In genomic region chr1:153317486-153318260, GRCm38 (mm10) we compare ENCODE assay signal across 12 mouse cellular contexts. TPM values are rescaled to one million over a fixed set of nuclear protein-coding genes. Genes with fewer than 3 reads are reported as not detected.
A peak's percentile ranks its signal among the peaks of the same experiment; 100 is the strongest.
DNase-seq lines count a peak whose midpoint lies in the region; ATAC-seq and TF ChIP-seq lines count a peak whose summit lies in the region.
"Had no signal": no experiment of that assay in that cellular context is flagged by ENCODE, and none has a peak within 500 bp of the region (broad histone marks: within the 10 kb centered on the region; RNA-seq: fewer than 3 reads in every experiment).

No protein-coding gene starts in this region.

- H3K4me1 ChIP-seq in lung, embryonic 15.5 days = peaks cover 77% of the 10 kb centered on the region
- peaks cover 28% of the 10 kb centered on the region for H3K4me1 ChIP-seq in lung, adult 2 months (ENCODE audit: control insufficient read depth, insufficient read depth, low read length)
- H3K4me1 ChIP-seq in heart, embryonic 14.5 days (ENCODE audit: control insufficient read depth in 2 of 2, insufficient read depth in 2 of 2, low read length in 2 of 2) = peaks cover 23 to 69% of the 10 kb centered on the region in 2 experiments
- H3K4me1 ChIP-seq in small intestine, adult 2 months (ENCODE audit: control insufficient read depth, insufficient read depth, insufficient read length, low read length) = peaks cover 3% of the 10 kb centered on the region

- H3K4me2 ChIP-seq in lung, embryonic 15.5 days = no peak overlapping the region
- 0 out of 2 replicates have a peak overlapping the region, but pooled peaks have one; percentile 11 for H3K4me2 ChIP-seq in heart, embryonic 14.5 days (ENCODE audit: low read length)
- H3K4me2 ChIP-seq: hindbrain, embryonic 13.5 days; liver, embryonic 12.5 days had no signal

- no peak overlapping the region for H3K9ac ChIP-seq in lung, embryonic 15.5 days
- peak overlapping the region; percentile 38; the same call in 1 of the 2 replicates for H3K9ac ChIP-seq in heart, embryonic 14.5 days (ENCODE audit: low read length)
- H3K9ac ChIP-seq: hindbrain, embryonic 13.5 days; liver, embryonic 12.5 days had no signal

- H3K27me3 ChIP-seq in lung, embryonic 15.5 days = no peaks in the 10 kb centered on the region
- no peaks in the 10 kb centered on the region for H3K27me3 ChIP-seq in heart, embryonic 14.5 days (ENCODE audit: control insufficient read depth, insufficient read depth, low read length)
- H3K27me3 ChIP-seq in small intestine, adult 2 months (ENCODE audit: control insufficient read depth, insufficient read depth, low read length) = no peaks in the 10 kb centered on the region; the same call in 1 of the 2 replicates
- H3K27me3 ChIP-seq: hindbrain, embryonic 13.5 days; liver, embryonic 12.5 days had no signal

- peaks cover 9% of the 10 kb centered on the region; the same call in 1 of the 2 replicates for H3K36me3 ChIP-seq in lung, embryonic 15.5 days
- H3K36me3 ChIP-seq in heart, embryonic 14.5 days (ENCODE audit: control insufficient read depth, insufficient read depth, low read length) = no peaks in the 10 kb centered on the region
- no peaks in the 10 kb centered on the region for H3K36me3 ChIP-seq in small intestine, adult 2 months (ENCODE audit: control insufficient read depth, insufficient read depth, low read length)
- H3K36me3 ChIP-seq: hindbrain, embryonic 13.5 days; liver, embryonic 12.5 days had no signal

- intact Hi-C loops in gastrocnemius, adult 2 months (cut with DNase I) = no loop called here

- H3K27ac ChIP-seq in gastrocnemius, adult 2 months = peak overlapping the region; percentile 78
- H3K27ac ChIP-seq in lung, embryonic 15.5 days = peak overlapping the region; percentile 15; the same call in 1 of the 2 replicates
- H3K27ac ChIP-seq in heart, embryonic 14.5 days (replicated peaks in 1 of 2; ENCODE audit: control insufficient read depth in 1 of 2, insufficient read depth in 1 of 2, low read depth in 2 of 2, low read length in 2 of 2) = peak overlapping the region; percentile 24 to 45; a peak in 3 of 4 replicates
- peak overlapping the region; percentile 33 for H3K27ac ChIP-seq in small intestine, adult 2 months (ENCODE audit: insufficient read depth, low read depth, low read length)
- H3K27ac ChIP-seq: forebrain, embryonic 10.5 days; hindbrain, embryonic 13.5 days; liver, embryonic 12.5 days had no signal

- 65% methylated on average over 16 of the region's 16 CpGs for WGBS in lung, embryonic 15.5 days
- WGBS in lung, adult 2 months = 50% methylated on average over 16 of the region's 16 CpGs
- 48% methylated on average over 16 of the region's 16 CpGs for WGBS in heart, embryonic 14.5 days
- WGBS in small intestine, adult 2 months = 78% methylated on average over 16 of the region's 16 CpGs

- H3K9me3 ChIP-seq in lung, embryonic 15.5 days = no peaks in the 10 kb centered on the region
- no peaks in the 10 kb centered on the region for H3K9me3 ChIP-seq in heart, embryonic 14.5 days (ENCODE audit: control insufficient read depth, low read length)
- H3K9me3 ChIP-seq: forebrain, embryonic 10.5 days; hindbrain, embryonic 13.5 days; liver, embryonic 12.5 days had no signal

- no peak for ATAC-seq in lung, embryonic 15.5 days (ENCODE audit: borderline replicate concordance, extremely low read depth, low FRiP score, low TSS enrichment)
- no peak for ATAC-seq in heart, embryonic 14.5 days (ENCODE audit: insufficient number of reproducible peaks, insufficient read depth, low FRiP score, low read depth)
- ATAC-seq: liver, embryonic 12.5 days had no signal

- no peak for TF ChIP-seq POLR2A in lung, adult 2 months (IDR thresholded peaks at IDR 0.05; ENCODE audit: borderline replicate concordance, extremely low read depth, low read depth, low read length)
- TF ChIP-seq POLR2A in small intestine, adult 2 months (IDR thresholded peaks at IDR 0.05; ENCODE audit: low read depth, low read length) = no peak

- TF ChIP-seq CTCF in gastrocnemius, adult 2 months (IDR thresholded peaks at IDR 0.05) = no peak
- no peak for TF ChIP-seq CTCF in lung, adult 2 months (IDR thresholded peaks at IDR 0.05; ENCODE audit: insufficient read depth, low read length)
- no peak for TF ChIP-seq CTCF in small intestine, adult 2 months (IDR thresholded peaks at IDR 0.05; ENCODE audit: extremely low read depth, insufficient read length, insufficient replicate concordance, low read depth, low read length)

- H3K4me3 ChIP-seq in gastrocnemius, adult 2 months = peak overlapping the region; percentile 45
- no peak overlapping the region for H3K4me3 ChIP-seq in lung, embryonic 15.5 days
- H3K4me3 ChIP-seq in lung, adult 2 months (replicated peaks; ENCODE audit: extremely low read depth, low read depth, low read length) = no peak overlapping the region
- H3K4me3 ChIP-seq in heart, embryonic 14.5 days (ENCODE audit: control insufficient read depth in 1 of 2, insufficient read depth in 1 of 2, low read depth in 1 of 2, low read length in 2 of 2) = no peak overlapping the region
- no peak overlapping the region for H3K4me3 ChIP-seq in small intestine, adult 2 months (ENCODE audit: low read depth, low read length)
- H3K4me3 ChIP-seq: forebrain, embryonic 10.5 days; hindbrain, embryonic 13.5 days; liver, embryonic 12.5 days had no signal

- peak; percentile 46 for DNase-seq in gastrocnemius, adult 2 months
- DNase-seq in gastrocnemius, adult 18-20 months (ENCODE audit: low spot score) = no peak
- DNase-seq in lung, adult 2 months = no peak
- no peak for DNase-seq in left cerebral cortex, adult 8-10 months (ENCODE audit: low spot score in 2 of 2)
- DNase-seq in left cerebral cortex, adult 11 months (ENCODE audit: low spot score) = no peak
- DNase-seq: right cerebral cortex, adult 18-20 months had no signal

RNA-seq across cellular contexts. Expression of gene Lamc1, which starts 14.9 kb away (rescaled TPM):
- 10 to 100 TPM; 67.7 to 71.6 TPM for total RNA-seq in gastrocnemius, adult 2 months (2021)
- total RNA-seq in gastrocnemius, adult 18-20 months (2021) = 10 to 100 TPM; 44.8 to 52.1 TPM
- polyA plus RNA-seq in lung, embryonic 15.5 days (2015; fragmentation: Nextera tagmentation; extraction: Ambion mirVana) = 120 and 122 TPM in 2 replicates
- polyA plus RNA-seq in lung, adult 2 months (2012; rRNA removed) = 101 and 116 TPM in 2 replicates
- polyA plus RNA-seq in heart, embryonic 14.5 days (2014; fragmentation: Nextera tagmentation; extraction: Ambion mirVana) = 133 and 138 TPM in 2 replicates
- 15.2 and 22.8 TPM in 2 replicates for polyA plus RNA-seq in small intestine, adult 2 months (2012; rRNA removed)
- 10 to 100 TPM; 23.8 to 28.5 (median 27.2) TPM for total RNA-seq in left cerebral cortex, adult 8-10 months (2022)

Comparison
In these comparisons a context has a peak if more than half of its experiments do, and no peak if none do; other contexts are left out.
1. H3K27ac ChIP-seq: peak in every context shown above with its lines; median percentile 78 in gastrocnemius, adult 2 months; 34 in heart, embryonic 14.5 days; 33 in small intestine, adult 2 months; 15 in lung, embryonic 15.5 days.